Comparison of ENCODE assay signal across 10 mouse cellular contexts in the genomic region with DNA sequence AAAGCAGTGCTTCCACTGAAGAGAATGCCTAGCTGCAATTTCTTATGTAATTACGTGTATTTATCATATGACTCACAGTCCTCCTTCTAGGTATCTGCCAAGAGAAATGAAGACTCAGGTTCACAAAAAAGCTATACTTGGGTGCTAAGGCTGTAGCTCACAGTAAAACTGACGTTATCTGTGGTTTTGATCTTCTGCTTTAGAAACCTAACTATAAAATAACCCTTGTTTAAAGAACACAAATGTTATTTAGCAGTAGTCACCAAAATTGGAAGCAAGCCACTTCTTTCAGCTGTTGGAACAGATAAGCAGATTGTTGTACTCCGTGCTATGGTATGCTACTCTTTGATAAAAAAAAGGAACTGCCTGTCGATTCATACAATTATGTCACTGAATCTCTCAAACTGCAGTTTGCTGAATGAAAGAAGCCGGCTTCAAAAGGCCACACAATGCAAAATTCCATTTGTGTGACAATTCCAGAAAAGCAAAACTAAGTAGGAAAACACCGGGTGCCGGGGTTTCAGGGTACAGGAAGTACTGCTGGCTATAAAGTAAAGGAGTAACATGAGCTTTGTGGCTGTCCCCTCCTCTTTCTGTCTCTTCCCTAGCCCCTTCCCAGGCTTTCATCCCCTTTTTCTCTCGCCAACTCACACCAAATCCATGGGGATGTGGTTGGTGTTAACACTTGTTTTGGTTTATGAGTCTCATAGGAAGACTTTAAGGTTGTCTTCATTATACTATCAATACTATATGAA. TPM values are rescaled to one million over a fixed set of nuclear protein-coding genes. Genes with fewer than 3 reads are reported as not detected.
DNase-seq lines count a peak whose midpoint lies in the region; ATAC-seq lines count a peak whose summit lies in the region.
"Had no signal": no experiment of that assay in that cellular context is flagged by ENCODE, and none has a peak within 500 bp of the region (broad histone marks: within the 10 kb centered on the region; RNA-seq: fewer than 3 reads in every experiment).

No protein-coding gene starts in this region.

- intact Hi-C loops in gastrocnemius, postnatal 36 days (cut with DNase I), result no loop called here

- peak; percentile 27 for DNase-seq in layer of hippocampus, adult 11-12 months (ENCODE audit: low spot score)
- no peak for DNase-seq in layer of hippocampus, postnatal 10 days (ENCODE audit: low spot score in 2 of 2)
- DNase-seq in NIH3T3 (ENCODE audit: low read depth), result peak; percentile 73
- no peak for DNase-seq in hindbrain, embryonic 14.5 days (ENCODE audit: low spot score)
- no peak for DNase-seq in gastrocnemius, postnatal 36 days
- DNase-seq: adrenal gland, postnatal 10 days; gastrocnemius, postnatal 25 days had no signal

- no peak for ATAC-seq in heart, embryonic 13.5 days (ENCODE audit: extremely low read depth, insufficient number of reproducible peaks, low FRiP score, low TSS enrichment)
- ATAC-seq in megakaryocyte progenitor cell, adult 5-6 weeks (replicated peaks; ENCODE audit: poor library complexity), result peak; percentile 80
- no peak for ATAC-seq in hindbrain, embryonic 14.5 days (ENCODE audit: low FRiP score)
- no peak for ATAC-seq in midbrain, embryonic 16.5 days

- 26% methylated on average over 8 of the region's 8 CpGs for whole genome bisulfite sequencing in heart, embryonic 13.5 days
- 60% methylated on average over 8 of the region's 8 CpGs for WGBS in hindbrain, embryonic 14.5 days
- WGBS in midbrain, embryonic 16.5 days, result 61% methylated on average over 8 of the region's 8 CpGs

- H3K4me1 ChIP-seq in heart, embryonic 13.5 days, result peaks cover 46% of the 10 kb centered on the region
- no peaks in the 10 kb centered on the region for H3K4me1 ChIP-seq in hindbrain, embryonic 14.5 days (replicated peaks; ENCODE audit: control insufficient read depth, insufficient read depth, low read length)
- H3K4me1 ChIP-seq in midbrain, embryonic 16.5 days (ENCODE audit: control insufficient read depth, insufficient read depth, low read length), result no peaks in the 10 kb centered on the region

- H3K4me2 ChIP-seq in heart, embryonic 13.5 days, result peak overlapping the region; percentile 46
- no peak overlapping the region; the same call in 1 of the 2 replicates for H3K4me2 ChIP-seq in hindbrain, embryonic 14.5 days (replicated peaks)
- H3K4me2 ChIP-seq in midbrain, embryonic 16.5 days (ENCODE audit: low read length), result no peak overlapping the region

- no peaks in the 10 kb centered on the region for H3K9me3 ChIP-seq in heart, embryonic 13.5 days
- no peaks in the 10 kb centered on the region for H3K9me3 ChIP-seq in hindbrain, embryonic 14.5 days (ENCODE audit: control insufficient read depth, low read length)
- no peaks in the 10 kb centered on the region for H3K9me3 ChIP-seq in midbrain, embryonic 16.5 days (replicated peaks; ENCODE audit: control insufficient read depth, low read length, poor library complexity, severe bottlenecking)

- H3K9ac ChIP-seq in heart, embryonic 13.5 days, result no peak overlapping the region
- H3K9ac ChIP-seq in hindbrain, embryonic 14.5 days, result no peak overlapping the region
- no peak overlapping the region for H3K9ac ChIP-seq in midbrain, embryonic 16.5 days (ENCODE audit: low read depth, low read length)

- no peaks in the 10 kb centered on the region for H3K36me3 ChIP-seq in heart, embryonic 13.5 days
- no peaks in the 10 kb centered on the region for H3K36me3 ChIP-seq in hindbrain, embryonic 14.5 days (replicated peaks; ENCODE audit: control insufficient read depth, insufficient read depth)
- H3K36me3 ChIP-seq in midbrain, embryonic 16.5 days (ENCODE audit: control insufficient read depth, insufficient read depth, low read length), result no peaks in the 10 kb centered on the region

- H3K4me3 ChIP-seq in heart, embryonic 13.5 days, result peak overlapping the region; percentile 14; the same call in 1 of the 2 replicates
- no peak overlapping the region for H3K4me3 ChIP-seq in hindbrain, embryonic 14.5 days (replicated peaks; ENCODE audit: low read length)
- no peak overlapping the region for H3K4me3 ChIP-seq in midbrain, embryonic 16.5 days (ENCODE audit: low read depth, low read length)

- no peaks in the 10 kb centered on the region for H3K27me3 ChIP-seq in heart, embryonic 13.5 days (replicated peaks)
- no peaks in the 10 kb centered on the region for H3K27me3 ChIP-seq in hindbrain, embryonic 14.5 days (ENCODE audit: control insufficient read depth, insufficient read depth, low read length)
- no peaks in the 10 kb centered on the region for H3K27me3 ChIP-seq in midbrain, embryonic 16.5 days (ENCODE audit: control insufficient read depth, insufficient read depth, low read depth, low read length)

- H3K27ac ChIP-seq in heart, embryonic 13.5 days (replicated peaks), result peak overlapping the region; percentile 72
- no peak overlapping the region for H3K27ac ChIP-seq in hindbrain, embryonic 14.5 days
- no peak overlapping the region for H3K27ac ChIP-seq in midbrain, embryonic 16.5 days (ENCODE audit: low read length)

RNA-seq across cellular contexts. Expression of a gene that starts 17.0 kb away (rescaled TPM):
- total RNA-seq in layer of hippocampus, postnatal 10 days (2021), result 10 to 100 TPM in 1 of 2 experiments, 1 to 10 TPM in 1; 9.8 to 10.5 TPM
- polyA plus RNA-seq in heart, embryonic 13.5 days (2015; fragmentation: Nextera tagmentation; extraction: Ambion mirVana), result 11.7 and 13.4 TPM in 2 replicates
- total RNA-seq in megakaryocyte progenitor cell, adult 5-6 weeks (2015), result 3.9 and 8.3 TPM in 2 replicates
- 3.5 and 4.2 TPM in 2 replicates for total RNA-seq in megakaryocyte progenitor cell, adult 5-6 weeks (2017)
- polyA plus RNA-seq in hindbrain, embryonic 14.5 days (2014; fragmentation: Nextera tagmentation; extraction: Ambion mirVana), result 16.7 and 17.4 TPM in 2 replicates
- polyA plus RNA-seq in midbrain, embryonic 16.5 days (2015; fragmentation: Nextera tagmentation; extraction: Ambion mirVana), result 13.9 and 15.4 TPM in 2 replicates
- 1 to 10 TPM; 5.9 to 7.5 TPM for total RNA-seq in gastrocnemius, postnatal 36 days (2021)

RNA-seq across cellular contexts. Expression of a gene that starts 28.5 kb away (rescaled TPM):
- 100 to 1,000 TPM; 304 to 332 TPM for total RNA-seq in layer of hippocampus, postnatal 10 days (2021)
- polyA plus RNA-seq in heart, embryonic 13.5 days (2015; fragmentation: Nextera tagmentation; extraction: Ambion mirVana), result 770 and 864 TPM in 2 replicates
- 356 and 368 TPM in 2 replicates for total RNA-seq in megakaryocyte progenitor cell, adult 5-6 weeks (2015)
- total RNA-seq in megakaryocyte progenitor cell, adult 5-6 weeks (2017), result 459 and 491 TPM in 2 replicates
- polyA plus RNA-seq in hindbrain, embryonic 14.5 days (2014; fragmentation: Nextera tagmentation; extraction: Ambion mirVana), result 418 and 458 TPM in 2 replicates
- 344 and 380 TPM in 2 replicates for polyA plus RNA-seq in midbrain, embryonic 16.5 days (2015; fragmentation: Nextera tagmentation; extraction: Ambion mirVana)
- total RNA-seq in gastrocnemius, postnatal 36 days (2021), result 100 to 1,000 TPM; 826 to 910 TPM

RNA-seq across cellular contexts. Expression of a gene that starts 32.3 kb away (rescaled TPM):
- 10 to 100 TPM; 14.5 to 21.5 TPM for total RNA-seq in layer of hippocampus, postnatal 10 days (2021)
- polyA plus RNA-seq in heart, embryonic 13.5 days (2015; fragmentation: Nextera tagmentation; extraction: Ambion mirVana), result 44.4 and 48.7 TPM in 2 replicates
- 71.6 and 77.2 TPM in 2 replicates for total RNA-seq in megakaryocyte progenitor cell, adult 5-6 weeks (2015)
- 91.2 and 112 TPM in 2 replicates for total RNA-seq in megakaryocyte progenitor cell, adult 5-6 weeks (2017)
- 22.8 and 23.3 TPM in 2 replicates for polyA plus RNA-seq in hindbrain, embryonic 14.5 days (2014; fragmentation: Nextera tagmentation; extraction: Ambion mirVana)
- 19.0 and 19.9 TPM in 2 replicates for polyA plus RNA-seq in midbrain, embryonic 16.5 days (2015; fragmentation: Nextera tagmentation; extraction: Ambion mirVana)
- 10 to 100 TPM; 29.6 to 30.5 TPM for total RNA-seq in gastrocnemius, postnatal 36 days (2021)

Comparison
In these comparisons a context has a peak if more than half of its experiments do, and no peak if none do; other contexts are left out.
1. DNase-seq: peak in layer of hippocampus, adult 11-12 months (single experiment) and NIH3T3 (single experiment); none in layer of hippocampus, postnatal 10 days (0 of 2), hindbrain, embryonic 14.5 days (single experiment) and gastrocnemius, postnatal 36 days (0 of 2).